Mouse (Mus musculus) bone marrow, adult 2 months (tissue): Measurements from ENCODE around the gene Izumo1r.

Experiments used
- CTCF ChIP-seq: fragments of 200-500 bp; IDR thresholded peaks from 2 replicates; pipeline ENCODE4 v1.5.1; 2011; ENCODE audit warnings: low read length, control low read depth; ENCODE audit not compliant: control insufficient read depth, insufficient read depth
- POLR2A ChIP-seq: fragments of 200-500 bp; IDR thresholded peaks from 2 replicates; pipeline ENCODE4 v1.6.1; 2011; ENCODE audit warnings: low read depth, mild to moderate bottlenecking, control low read depth, low read length, borderline replicate concordance; ENCODE audit not compliant: control insufficient read depth

DNA sequence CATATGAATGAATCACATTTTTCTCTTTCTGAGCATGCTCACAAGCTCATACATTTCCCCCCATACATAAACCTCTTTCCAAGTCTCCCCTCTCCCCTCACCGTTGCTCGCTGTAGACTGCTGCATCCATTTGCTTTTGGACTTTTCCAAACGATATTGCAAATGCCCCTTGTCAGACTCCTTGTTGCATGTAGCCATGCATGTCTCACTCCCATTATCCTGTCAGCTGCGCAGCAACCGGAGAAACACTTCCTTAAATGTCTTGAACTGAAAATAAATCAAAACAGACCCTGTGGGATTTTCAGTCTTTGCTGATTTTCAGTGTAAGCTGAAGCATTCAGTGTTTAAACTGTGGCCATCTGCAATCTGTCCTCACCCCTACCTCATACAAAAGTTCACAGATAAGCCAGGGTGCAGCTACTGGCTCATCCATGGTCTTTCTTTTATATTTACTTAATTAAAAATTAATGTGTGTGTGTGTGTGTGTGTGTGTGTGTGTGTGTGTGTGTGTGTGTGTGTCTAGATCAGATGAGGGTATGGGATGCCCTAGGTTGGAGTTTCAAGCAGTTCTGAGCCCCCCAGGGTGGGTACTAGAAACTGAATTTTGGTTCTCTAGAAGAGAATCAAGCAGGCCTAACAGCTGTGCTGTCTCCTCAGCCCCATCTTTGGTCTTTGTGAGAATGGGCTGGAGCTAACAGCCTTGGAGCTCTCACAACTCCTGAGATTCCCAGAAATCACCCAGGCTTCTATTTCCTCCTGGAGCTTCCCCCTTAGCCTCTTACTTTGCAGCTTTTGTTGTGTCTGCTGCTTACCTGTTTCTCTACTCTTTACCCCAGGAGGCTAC is 15.3 kb upstream of the Izumo1r start:
- no peak for TF ChIP-seq CTCF
- no peak for TF ChIP-seq POLR2A
